Mouse (Mus musculus): ENCODE measurements around the gene Syngr3. TPM values are rescaled to one million over a fixed set of nuclear protein-coding genes. Genes with fewer than 3 reads are reported as not detected.

Gene Syngr3
- polyA plus RNA-seq, 1 experiment from 2014 or later, result 6.2 TPM

DNA sequence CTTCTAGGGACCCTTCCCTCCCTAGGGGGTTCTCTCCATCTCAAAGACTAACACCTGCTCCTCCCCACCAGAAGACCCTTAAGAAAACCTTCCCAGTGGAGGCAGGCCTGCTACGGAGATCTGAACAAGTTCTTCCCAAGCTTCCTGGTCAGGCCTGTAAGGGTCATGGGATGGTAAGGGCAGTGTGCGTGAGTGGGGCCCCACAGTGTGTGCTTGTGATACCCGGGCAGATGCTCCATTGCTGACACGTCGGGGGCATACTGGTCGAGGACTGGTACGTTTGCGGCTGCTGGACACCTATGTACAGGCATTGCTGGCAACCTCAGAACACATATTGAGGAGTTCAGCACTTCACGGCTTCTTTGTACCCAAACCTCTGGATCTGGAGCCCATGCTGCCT lies 9.0 kb upstream of the Syngr3 start:
- WGBS, result 65% methylated on average over 9 of the region's 9 CpGs
- DNase-seq (ENCODE audit: low spot score), result no peak
- no peaks in the 10 kb centered on the region; the same call in 1 of the 2 replicates for H3K4me1 ChIP-seq (ENCODE audit: control insufficient read depth, insufficient read depth, low read length)
- H3K9me3 ChIP-seq (replicated peaks; ENCODE audit: control insufficient read depth, low read length), result no peaks in the 10 kb centered on the region
- no peak for ATAC-seq (replicated peaks; ENCODE audit: insufficient number of reproducible peaks, low FRiP score, low TSS enrichment, low read depth)
- no peak overlapping the region for H3K4me3 ChIP-seq (ENCODE audit: low read depth, low read length)
- H3K36me3 ChIP-seq (replicated peaks; ENCODE audit: control insufficient read depth, insufficient read depth, low read depth, low read length), result peaks cover 13% of the 10 kb centered on the region
- no peak overlapping the region for H3K9ac ChIP-seq (replicated peaks; ENCODE audit: low read length)
- H3K27me3 ChIP-seq (ENCODE audit: control insufficient read depth, insufficient read depth, low read length), result no peaks in the 10 kb centered on the region
- no peak overlapping the region for H3K4me2 ChIP-seq (ENCODE audit: low read depth, low read length)
- H3K27ac ChIP-seq (replicated peaks; ENCODE audit: low read depth, low read length), result no peak overlapping the region

DNA sequence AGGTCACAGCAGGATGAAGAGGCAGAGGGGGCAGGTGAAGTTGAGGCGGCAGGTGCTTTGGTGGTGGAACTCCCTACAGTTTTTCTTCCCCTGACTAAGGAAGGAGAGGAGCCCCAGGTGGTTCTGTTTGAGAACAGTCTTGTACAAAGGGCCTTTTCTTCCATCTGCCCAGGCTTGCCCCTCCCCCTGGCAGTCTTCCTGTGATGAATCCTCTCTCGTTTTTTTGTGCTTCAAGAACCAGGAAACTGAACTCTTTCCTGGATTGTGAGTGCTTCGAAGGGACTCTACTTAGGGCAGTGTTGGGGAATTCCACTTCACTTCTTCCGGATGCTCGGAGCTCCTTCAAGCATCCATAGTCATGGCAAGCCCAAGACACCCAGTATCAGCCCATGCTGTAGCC lies 8.2 kb upstream of the Syngr3 start:
- Histone ChIP-seq H3K27me3 (ENCODE audit: control insufficient read depth, insufficient read depth, low read length) (no peaks in the 10 kb centered on the region), H3K4me3 (ENCODE audit: low read depth, low read length) (no peak overlapping the region), H3K27ac (replicated peaks; ENCODE audit: low read depth, low read length) (no peak overlapping the region), H3K4me2 (ENCODE audit: low read depth, low read length) (no peak overlapping the region), H3K9me3 (replicated peaks; ENCODE audit: control insufficient read depth, low read length) (no peaks in the 10 kb centered on the region), H3K36me3 (replicated peaks; ENCODE audit: control insufficient read depth, insufficient read depth, low read depth, low read length) (peaks cover 16% of the 10 kb centered on the region), H3K4me1 (ENCODE audit: control insufficient read depth, insufficient read depth, low read length) (no peaks in the 10 kb centered on the region; the same call in 1 of the 2 replicates), H3K9ac (replicated peaks; ENCODE audit: low read length) (no peak overlapping the region)
- no peak for ATAC-seq (replicated peaks; ENCODE audit: insufficient number of reproducible peaks, low FRiP score, low TSS enrichment, low read depth)
- DNase-seq (ENCODE audit: low spot score), result peak; percentile 18
- WGBS, result 12% methylated on average over 5 of the region's 5 CpGs

DNA sequence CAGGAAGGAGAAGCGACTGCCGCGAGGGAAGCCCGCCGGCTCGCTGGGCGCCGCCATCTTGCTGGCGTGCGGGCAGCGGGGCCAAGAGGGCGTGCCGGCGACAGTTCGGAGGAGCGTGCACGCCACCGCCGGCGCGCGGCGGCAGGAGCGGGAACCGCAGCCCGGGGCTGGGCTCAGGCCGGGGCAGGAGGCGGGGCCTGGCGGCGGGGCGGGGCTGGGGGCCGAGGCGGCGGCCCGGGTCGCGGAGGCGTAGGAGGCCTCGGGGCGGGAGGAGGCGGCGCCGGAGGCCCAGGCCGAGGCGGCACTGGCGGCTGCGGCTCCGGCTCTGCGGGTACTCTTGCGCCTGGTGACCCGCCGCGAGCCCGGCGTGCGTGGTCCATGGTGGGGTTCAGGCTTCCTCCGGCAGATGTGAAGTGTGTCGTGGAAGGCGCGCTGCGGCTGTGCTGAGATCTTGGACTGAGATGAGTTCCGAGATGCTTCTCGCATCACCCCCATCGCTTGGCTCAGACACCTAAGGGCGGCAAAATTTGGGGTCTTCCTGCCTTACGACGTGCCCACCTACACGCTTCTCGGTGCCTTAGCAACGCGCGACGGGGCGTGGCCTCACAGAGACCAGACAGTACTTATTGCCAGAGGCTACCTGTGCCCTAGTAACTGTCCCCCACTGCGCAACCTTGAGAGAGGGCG lies 6.4 kb upstream of the Syngr3 start, which contains the start of the genes Gfer and Noxo1:
Gfer (minus strand) TSS at position 146 of the 687 bp plus-strand sequence.
Noxo1 (plus strand) TSS at position 224 of the 687 bp plus-strand sequence.
- WGBS, result under 1% methylated on average over 49 of the region's 76 CpGs
- Histone ChIP-seq H3K36me3 (replicated peaks; ENCODE audit: control insufficient read depth, insufficient read depth, low read depth, low read length) (peaks cover 12% of the 10 kb centered on the region), H3K9ac (replicated peaks; ENCODE audit: low read length) (peak within 1 kb of the TSS; percentile 92), H3K27ac (replicated peaks; ENCODE audit: low read depth, low read length) (peak within 1 kb of the TSS; percentile 78), H3K4me2 (ENCODE audit: low read depth, low read length) (peak within 1 kb of the TSS; percentile 76), H3K27me3 (ENCODE audit: control insufficient read depth, insufficient read depth, low read length) (no peaks in the 10 kb centered on the region), H3K4me3 (ENCODE audit: low read depth, low read length) (peak within 1 kb of the TSS; percentile 81), H3K4me1 (ENCODE audit: control insufficient read depth, insufficient read depth, low read length) (no peaks in the 10 kb centered on the region; the same call in 1 of the 2 replicates), H3K9me3 (replicated peaks; ENCODE audit: control insufficient read depth, low read length) (no peaks in the 10 kb centered on the region)
- DNase-seq (ENCODE audit: low spot score), result peak; percentile 91
- ATAC-seq (replicated peaks; ENCODE audit: insufficient number of reproducible peaks, low FRiP score, low TSS enrichment, low read depth), result peak; percentile 86

DNA sequence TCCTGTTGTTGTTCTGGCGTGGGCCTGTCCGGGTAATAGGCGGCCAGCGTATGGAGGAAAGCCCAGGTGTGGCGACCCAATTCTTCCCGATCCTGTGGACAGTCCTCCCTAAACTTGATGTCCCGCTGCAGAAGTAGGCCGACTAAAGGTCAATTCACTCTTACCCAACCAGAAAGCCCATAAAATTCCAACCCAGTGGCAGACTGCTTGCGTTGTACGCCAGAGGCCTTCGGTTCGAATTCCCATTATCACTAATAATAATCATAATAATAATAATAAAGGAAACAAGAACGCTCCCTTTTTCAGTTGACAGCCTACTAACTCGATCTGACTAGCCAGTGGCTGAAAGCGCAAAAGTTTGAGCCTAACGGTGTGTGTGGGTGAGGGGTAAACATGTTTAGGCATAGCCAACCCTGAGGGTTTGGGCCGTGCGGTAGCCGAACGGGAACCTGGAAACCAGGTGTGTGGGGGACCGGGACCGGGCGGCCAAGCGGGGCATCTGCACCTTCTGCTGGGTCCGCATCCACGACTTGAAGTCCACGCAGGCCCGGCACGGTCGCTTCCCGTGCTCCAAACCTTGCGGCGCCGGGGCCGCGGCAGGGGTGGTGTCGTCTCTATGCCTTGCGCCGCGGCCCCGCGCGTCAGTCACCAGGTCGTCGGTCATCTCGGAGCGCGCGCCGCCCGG lies 5.7 kb upstream of the Syngr3 start:
- 8% methylated on average over 46 of the region's 51 CpGs for WGBS
- Histone ChIP-seq H3K36me3 (replicated peaks; ENCODE audit: control insufficient read depth, insufficient read depth, low read depth, low read length) (peaks cover 8% of the 10 kb centered on the region), H3K9me3 (replicated peaks; ENCODE audit: control insufficient read depth, low read length) (no peaks in the 10 kb centered on the region), H3K27me3 (ENCODE audit: control insufficient read depth, insufficient read depth, low read length) (peaks cover 2% of the 10 kb centered on the region), H3K4me1 (ENCODE audit: control insufficient read depth, insufficient read depth, low read length) (no peaks in the 10 kb centered on the region; the same call in 1 of the 2 replicates), H3K27ac (replicated peaks; ENCODE audit: low read depth, low read length) (peak overlapping the region; percentile 78), H3K4me3 (ENCODE audit: low read depth, low read length) (peak overlapping the region; percentile 81), H3K9ac (replicated peaks; ENCODE audit: low read length) (peak overlapping the region; percentile 92), H3K4me2 (ENCODE audit: low read depth, low read length) (peak overlapping the region; percentile 76)
- DNase-seq (ENCODE audit: low spot score) (no peak), ATAC-seq (replicated peaks; ENCODE audit: insufficient number of reproducible peaks, low FRiP score, low TSS enrichment, low read depth) (peak; percentile 31)

GRCm38 (mm10) chr17:24692385-24692784 lies 2.6 kb upstream of the Syngr3 start:
- Histone ChIP-seq H3K27me3 (ENCODE audit: control insufficient read depth, insufficient read depth, low read length) (peaks cover 33% of the 10 kb centered on the region), H3K9ac (replicated peaks; ENCODE audit: low read length) (no peak overlapping the region), H3K4me1 (ENCODE audit: control insufficient read depth, insufficient read depth, low read length) (peaks cover under 1% of the 10 kb centered on the region), H3K9me3 (replicated peaks; ENCODE audit: control insufficient read depth, low read length) (no peaks in the 10 kb centered on the region), H3K4me3 (ENCODE audit: low read depth, low read length) (no peak overlapping the region), H3K4me2 (ENCODE audit: low read depth, low read length) (no peak overlapping the region), H3K36me3 (replicated peaks; ENCODE audit: control insufficient read depth, insufficient read depth, low read depth, low read length) (peaks cover 8% of the 10 kb centered on the region), H3K27ac (replicated peaks; ENCODE audit: low read depth, low read length) (no peak overlapping the region)
- 82% methylated on average over 5 of the region's 5 CpGs for WGBS
- ATAC-seq (replicated peaks; ENCODE audit: insufficient number of reproducible peaks, low FRiP score, low TSS enrichment, low read depth) (no peak), DNase-seq (ENCODE audit: low spot score) (no peak)

- peak overlapping the region; percentile 32; the same call in 1 of the 2 replicates for H3K9ac ChIP-seq (replicated peaks; ENCODE audit: low read length)
- peak overlapping the region; percentile 25 for H3K4me3 ChIP-seq (ENCODE audit: low read depth, low read length)
- 15% methylated on average over 23 of the region's 23 CpGs for WGBS
- H3K4me1 ChIP-seq (ENCODE audit: control insufficient read depth, insufficient read depth, low read length), result peaks cover 4% of the 10 kb centered on the region
- peak overlapping the region; percentile 48 for H3K4me2 ChIP-seq (ENCODE audit: low read depth, low read length)
- H3K27ac ChIP-seq (replicated peaks; ENCODE audit: low read depth, low read length), result no peak overlapping the region
- no peak for ATAC-seq (replicated peaks; ENCODE audit: insufficient number of reproducible peaks, low FRiP score, low TSS enrichment, low read depth)
- H3K9me3 ChIP-seq (replicated peaks; ENCODE audit: control insufficient read depth, low read length), result no peaks in the 10 kb centered on the region
- H3K36me3 ChIP-seq (replicated peaks; ENCODE audit: control insufficient read depth, insufficient read depth, low read depth, low read length), result peaks cover 4% of the 10 kb centered on the region; the same call in 1 of the 2 replicates
- no peak for DNase-seq (ENCODE audit: low spot score)
- peaks cover 36% of the 10 kb centered on the region for H3K27me3 ChIP-seq (ENCODE audit: control insufficient read depth, insufficient read depth, low read length)
Observed at GRCm38 (mm10) chr17:24687599-24687998, 2.2 kb downstream of the Syngr3 start.

GRCm38 (mm10) chr17:24687146-24687595 lies 2.6 kb downstream of the Syngr3 start:
- H3K9ac ChIP-seq (replicated peaks; ENCODE audit: low read length), result peak overlapping the region; percentile 32; the same call in 1 of the 2 replicates
- H3K36me3 ChIP-seq (replicated peaks; ENCODE audit: control insufficient read depth, insufficient read depth, low read depth, low read length), result peaks cover under 1% of the 10 kb centered on the region
- H3K4me3 ChIP-seq (ENCODE audit: low read depth, low read length), result peak overlapping the region; percentile 25
- H3K27ac ChIP-seq (replicated peaks; ENCODE audit: low read depth, low read length), result no peak overlapping the region
- ATAC-seq (replicated peaks; ENCODE audit: insufficient number of reproducible peaks, low FRiP score, low TSS enrichment, low read depth) (no peak), DNase-seq (ENCODE audit: low spot score) (peak; percentile 33)
- peaks cover 36% of the 10 kb centered on the region for H3K27me3 ChIP-seq (ENCODE audit: control insufficient read depth, insufficient read depth, low read length)
- peak overlapping the region; percentile 48 for H3K4me2 ChIP-seq (ENCODE audit: low read depth, low read length)
- H3K9me3 ChIP-seq (replicated peaks; ENCODE audit: control insufficient read depth, low read length), result no peaks in the 10 kb centered on the region
- WGBS, result 2% methylated on average over 24 of the region's 25 CpGs
- H3K4me1 ChIP-seq (ENCODE audit: control insufficient read depth, insufficient read depth, low read length), result peaks cover 4% of the 10 kb centered on the region

DNA sequence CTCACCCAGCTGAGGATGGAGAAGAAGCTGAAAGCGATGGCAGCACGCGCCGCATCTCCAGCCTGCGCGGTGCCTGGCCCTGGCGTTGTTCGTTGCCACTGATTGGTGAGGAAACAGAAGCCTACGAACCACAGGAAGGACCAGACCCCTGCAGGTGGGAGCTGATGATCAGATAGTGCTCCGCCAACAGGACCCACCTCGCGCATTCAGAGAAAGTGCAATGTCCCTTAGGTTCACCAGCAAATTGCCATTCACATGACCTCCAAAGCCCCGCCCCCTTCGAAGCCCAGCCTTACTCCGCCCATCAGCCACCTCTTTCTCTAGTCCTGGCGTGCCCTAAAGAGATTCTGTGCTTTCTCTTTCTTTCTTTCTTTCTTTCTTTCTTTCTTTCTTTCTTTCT lies 3.2 kb downstream of the Syngr3 start:
- no peak overlapping the region for H3K4me3 ChIP-seq (ENCODE audit: low read depth, low read length)
- H3K36me3 ChIP-seq (replicated peaks; ENCODE audit: control insufficient read depth, insufficient read depth, low read depth, low read length), result no peaks in the 10 kb centered on the region; the same call in 1 of the 2 replicates
- H3K9me3 ChIP-seq (replicated peaks; ENCODE audit: control insufficient read depth, low read length), result no peaks in the 10 kb centered on the region
- H3K4me2 ChIP-seq (ENCODE audit: low read depth, low read length), result no peak overlapping the region
- 28% methylated on average over 16 of the region's 16 CpGs for WGBS
- H3K9ac ChIP-seq (replicated peaks; ENCODE audit: low read length), result no peak overlapping the region
- H3K4me1 ChIP-seq (ENCODE audit: control insufficient read depth, insufficient read depth, low read length), result peaks cover 4% of the 10 kb centered on the region
- ATAC-seq (replicated peaks; ENCODE audit: insufficient number of reproducible peaks, low FRiP score, low TSS enrichment, low read depth) (peak; percentile 14; the same call in 1 of the 2 replicates), DNase-seq (ENCODE audit: low spot score) (peak; percentile 62)
- peaks cover 36% of the 10 kb centered on the region for H3K27me3 ChIP-seq (ENCODE audit: control insufficient read depth, insufficient read depth, low read length)
- H3K27ac ChIP-seq (replicated peaks; ENCODE audit: low read depth, low read length), result no peak overlapping the region
